Mouse (Mus musculus) lung, postnatal 0 days (tissue): ENCODE data around the gene Chd5. TPM values are rescaled to one million over a fixed set of nuclear protein-coding genes. Genes with fewer than 3 reads are reported as not detected.
A peak's percentile ranks its signal among the peaks of the same experiment; 100 is the strongest.

ENCODE experiments used
- ATAC-seq: fragments of 200-750 bp; cut with Nextera tagmentation; 2 replicates; pipeline ENCODE4 v1.8.0; 2017; ENCODE audit warnings: moderate library complexity
- DNase-seq: peaks from one replicate; pipeline ENCODE4 v3.0.0-alpha.2; 2016; ENCODE audit warnings: low spot score
- H3K27ac ChIP-seq: fragments of 300-500 bp; sonication (generic); 2 replicates; pipeline ENCODE4 v1.5.1; 2014; ENCODE audit warnings: antibody characterized with exemption, mild to moderate bottlenecking, low read length, mixed read lengths
- H3K27me3 ChIP-seq: fragments of 300-500 bp; sonication (generic); replicated peaks from 2 replicates; pipeline ENCODE4 v1.6.1; 2014; ENCODE audit warnings: low read length, mixed read lengths; ENCODE audit not compliant: insufficient read depth
- H3K36me3 ChIP-seq: fragments of 300-500 bp; sonication (generic); 2 replicates; pipeline ENCODE4 v1.6.1; 2014; ENCODE audit warnings: low read length, mixed read lengths; ENCODE audit not compliant: insufficient read depth
- H3K4me1 ChIP-seq: fragments of 300-500 bp; sonication (generic); 2 replicates; pipeline ENCODE4 v1.6.1; 2014; ENCODE audit warnings: antibody characterized with exemption, low read depth, low read length, mixed read lengths; ENCODE audit not compliant: insufficient read depth
- H3K4me2 ChIP-seq: fragments of 300-500 bp; sonication (generic); replicated peaks from 2 replicates; pipeline ENCODE4 v1.6.1; 2014; ENCODE audit warnings: low read depth, mild to moderate bottlenecking, low read length, moderate library complexity, mixed read lengths
- H3K4me3 ChIP-seq: fragments of 300-500 bp; sonication (generic); 2 replicates; pipeline ENCODE4 v1.5.1; 2014; ENCODE audit warnings: low read depth, low read length
- H3K9ac ChIP-seq: fragments of 300-500 bp; sonication (generic); replicated peaks from 2 replicates; pipeline ENCODE4 v1.6.1; 2014; ENCODE audit warnings: low read depth, mild to moderate bottlenecking
- H3K9me3 ChIP-seq: fragments of 300-500 bp; sonication (generic); 2 replicates; pipeline ENCODE4 v1.6.1; 2016; ENCODE audit warnings: low read length, mixed read lengths
- CTCF ChIP-seq: IDR thresholded peaks from 2 replicates; pipeline ENCODE4 v1.5.1; 2016; ENCODE audit warnings: antibody characterized with exemption, mild to moderate bottlenecking
- EP300 ChIP-seq: IDR thresholded peaks from 2 replicates; pipeline ENCODE4 v1.6.1; 2016; ENCODE audit warnings: antibody characterized with exemption, mild to moderate bottlenecking, control low read depth
- WGBS: fragments of 180-500 bp; shearing (Covaris S2); extraction: QIAGEN DNeasy Blood & Tissue Kit; methylation state at CpG from one replicate; pipeline ENCODE4 v1.1.7; 2014; 5-methylcytosine and 5-hydroxymethylcytosine counted together
- polyA plus RNA-seq: library from polyadenylated mRNA; unstranded; fragments of >200 nt; fragmentation: Nextera tagmentation; extraction: Ambion mirVana; gene quantifications from 2 replicates; pipeline ENCODE4 v1.2.1, GENCODE M21; 2015

Chd5 gene
- polyA plus RNA-seq, 1 experiment from 2014 or later: 0.07 TPM

- no peaks in the 10 kb centered on the region for H3K27me3 ChIP-seq
- H3K9me3 ChIP-seq: no peaks in the 10 kb centered on the region
- DNase-seq (no peak), ATAC-seq (no peak)
- H3K36me3 ChIP-seq: no peaks in the 10 kb centered on the region
- H3K4me3 ChIP-seq: no peak overlapping the region
- no peak overlapping the region for H3K9ac ChIP-seq
- H3K4me2 ChIP-seq: no peak overlapping the region
- H3K4me1 ChIP-seq: peaks cover 5% of the 10 kb centered on the region; the same call in 1 of the 2 replicates
- H3K27ac ChIP-seq: no peak overlapping the region
- 89% methylated on average over 10 of the region's 10 CpGs for WGBS
- no peak for TF ChIP-seq CTCF
- TF ChIP-seq EP300: no peak
These were observed 35.3 kb upstream of the Chd5 start for GRCm38 (mm10) chr4:152303172-152303571.

GRCm38 (mm10) chr4:152304685-152305084 lies 33.8 kb upstream of the Chd5 start:
- Histone ChIP-seq H3K4me2 (no peak overlapping the region), H3K9me3 (no peaks in the 10 kb centered on the region), H3K4me3 (no peak overlapping the region), H3K9ac (no peak overlapping the region), H3K4me1 (no peaks in the 10 kb centered on the region), H3K27ac (no peak overlapping the region), H3K27me3 (no peaks in the 10 kb centered on the region), H3K36me3 (no peaks in the 10 kb centered on the region)
- TF ChIP-seq CTCF: no peak
- no peak for TF ChIP-seq EP300
- DNase-seq: no peak
- no peak for ATAC-seq
- WGBS: 85% methylated on average over 6 of the region's 6 CpGs

- WGBS: 69% methylated on average over 6 of the region's 6 CpGs
- Histone ChIP-seq H3K27me3 (no peaks in the 10 kb centered on the region), H3K36me3 (no peaks in the 10 kb centered on the region)
These were observed 32.5 kb upstream of the Chd5 start for GRCm38 (mm10) chr4:152305991-152306390.

GRCm38 (mm10) chr4:152307542-152307941 lies 30.9 kb upstream of the Chd5 start:
- ATAC-seq (no peak), DNase-seq (no peak)
- no peak overlapping the region for H3K4me2 ChIP-seq
- H3K36me3 ChIP-seq: no peaks in the 10 kb centered on the region
- H3K4me3 ChIP-seq: no peak overlapping the region
- no peak overlapping the region for H3K9ac ChIP-seq
- WGBS: 79% methylated on average over 9 of the region's 9 CpGs
- no peak for TF ChIP-seq CTCF
- TF ChIP-seq EP300: no peak
- no peak overlapping the region for H3K27ac ChIP-seq
- no peaks in the 10 kb centered on the region for H3K4me1 ChIP-seq
- H3K27me3 ChIP-seq: peaks cover 2% of the 10 kb centered on the region; the same call in 1 of the 2 replicates
- no peaks in the 10 kb centered on the region for H3K9me3 ChIP-seq

More at GRCm38 (mm10) chr4:152305991-152306390, 32.5 kb upstream of the Chd5 start:
- no peak overlapping the region for H3K27ac ChIP-seq
- no peak overlapping the region for H3K4me2 ChIP-seq
- no peak overlapping the region for H3K9ac ChIP-seq
- H3K4me3 ChIP-seq: no peak overlapping the region
- H3K9me3 ChIP-seq: no peaks in the 10 kb centered on the region
- TF ChIP-seq EP300 (no peak), CTCF (no peak)
- H3K4me1 ChIP-seq: no peaks in the 10 kb centered on the region
- ATAC-seq (no peak), DNase-seq (no peak)

- no peak for ATAC-seq
- H3K36me3 ChIP-seq: no peaks in the 10 kb centered on the region
- no peak for TF ChIP-seq EP300
- no peak for TF ChIP-seq CTCF
- no peaks in the 10 kb centered on the region for H3K9me3 ChIP-seq
- H3K9ac ChIP-seq: no peak overlapping the region
- H3K4me1 ChIP-seq: no peaks in the 10 kb centered on the region; the same call in 1 of the 2 replicates
- DNase-seq: no peak
- peak overlapping the region; percentile 27; the same call in 1 of the 2 replicates for H3K4me3 ChIP-seq
- H3K27ac ChIP-seq: no peak overlapping the region
- H3K27me3 ChIP-seq: peaks cover 35% of the 10 kb centered on the region
- H3K4me2 ChIP-seq: no peak overlapping the region
- 5% methylated on average over 14 of the region's 14 CpGs for WGBS
These were observed 26.3 kb upstream of the Chd5 start for GRCm38 (mm10) chr4:152312186-152312585.

GRCm38 (mm10) chr4:152313211-152313632 lies 25.2 kb upstream of the Chd5 start:
- Histone ChIP-seq H3K9ac (no peak overlapping the region), H3K4me2 (peak overlapping the region; percentile 51), H3K4me3 (peak overlapping the region; percentile 27), H3K9me3 (no peaks in the 10 kb centered on the region), H3K27ac (no peak overlapping the region), H3K4me1 (no peaks in the 10 kb centered on the region; the same call in 1 of the 2 replicates), H3K36me3 (no peaks in the 10 kb centered on the region), H3K27me3 (peaks cover 37% of the 10 kb centered on the region)
- ATAC-seq (peak; percentile 62), DNase-seq (peak; percentile 52)
- TF ChIP-seq CTCF: no peak
- TF ChIP-seq EP300: no peak
- WGBS: 1% methylated on average over 29 of the region's 29 CpGs

- ATAC-seq (0 out of 2 replicates have a peak, but pooled peaks have one; percentile 7), DNase-seq (peak; percentile 51)
- H3K9ac ChIP-seq: no peak overlapping the region
- H3K27ac ChIP-seq: no peak overlapping the region
- H3K4me3 ChIP-seq: no peak overlapping the region
- no peaks in the 10 kb centered on the region for H3K9me3 ChIP-seq
- H3K4me1 ChIP-seq: peaks cover 5% of the 10 kb centered on the region; the same call in 1 of the 2 replicates
- H3K4me2 ChIP-seq: no peak overlapping the region
- H3K27me3 ChIP-seq: peaks cover 43% of the 10 kb centered on the region
- H3K36me3 ChIP-seq: no peaks in the 10 kb centered on the region
- peak; percentile 48 for TF ChIP-seq CTCF
- no peak for TF ChIP-seq EP300
These were observed 24.5 kb upstream of the Chd5 start for GRCm38 (mm10) chr4:152313934-152314333.
